Mouse (Mus musculus) heart, embryonic 14.5 days (tissue): Measurements from ENCODE around the gene Hist1h2ab. TPM values are rescaled to one million over a fixed set of nuclear protein-coding genes. Genes with fewer than 3 reads are reported as not detected.

Source experiments
- ATAC-seq: fragments of 200-750 bp; cut with Nextera tagmentation; 2 replicates; pipeline ENCODE4 v1.8.0; 2017; ENCODE audit warnings: low read depth, moderate TSS enrichment; ENCODE audit not compliant: insufficient number of reproducible peaks, insufficient read depth, low FRiP score
- H3K27ac ChIP-seq, 2 experiments: fragments of 200-500 bp in 1 of 2; fragments of 300-500 bp in 1 of 2; sonication (generic) in 1 of 2; replicated peaks in 1 of 2; 2 replicates each; pipeline ENCODE4 v1.5.1; 2012 to 2014; ENCODE audit warnings: low read depth in 2 of 2, low read length in 2 of 2, control low read depth in 1 of 2, mild to moderate bottlenecking in 1 of 2, mixed read lengths in 1 of 2; ENCODE audit not compliant: control insufficient read depth in 1 of 2, insufficient read depth in 1 of 2
- H3K27me3 ChIP-seq: fragments of 300-500 bp; sonication (generic); 2 replicates; pipeline ENCODE4 v1.6.1; 2014; ENCODE audit warnings: mild to moderate bottlenecking, low read length, control low read depth; ENCODE audit not compliant: control insufficient read depth, insufficient read depth
- H3K36me3 ChIP-seq: fragments of 300-500 bp; sonication (generic); 2 replicates; pipeline ENCODE4 v1.6.1; 2014; ENCODE audit warnings: mild to moderate bottlenecking, control low read depth, low read length, mixed read lengths; ENCODE audit not compliant: control insufficient read depth, insufficient read depth
- H3K4me1 ChIP-seq, 2 experiments: fragments of 200-500 bp in 1 of 2; fragments of 300-500 bp in 1 of 2; sonication (generic) in 1 of 2; 2 replicates each; pipeline ENCODE4 v1.6.1; 2012 to 2014; ENCODE audit warnings: low read length in 2 of 2, control low read depth in 1 of 2, mixed read lengths in 1 of 2; ENCODE audit not compliant: control insufficient read depth in 2 of 2, insufficient read depth in 2 of 2
- H3K4me2 ChIP-seq: fragments of 300-500 bp; sonication (generic); 2 replicates; pipeline ENCODE4 v1.6.1; 2014; ENCODE audit warnings: mild to moderate bottlenecking, low read length
- H3K4me3 ChIP-seq, 2 experiments: fragments of 200-500 bp in 1 of 2; fragments of 300-500 bp in 1 of 2; sonication (generic) in 1 of 2; 2 replicates each; pipeline ENCODE4 v1.5.1; 2012 to 2014; ENCODE audit warnings: low read length in 2 of 2, mild to moderate bottlenecking in 2 of 2, control low read depth in 1 of 2, low read depth in 1 of 2, moderate library complexity in 1 of 2; ENCODE audit not compliant: control insufficient read depth in 1 of 2, insufficient read depth in 1 of 2
- H3K9ac ChIP-seq: fragments of 300-500 bp; sonication (generic); 2 replicates; pipeline ENCODE4 v1.6.1; 2014; ENCODE audit warnings: mild to moderate bottlenecking, low read length
- H3K9me3 ChIP-seq: fragments of 300-500 bp; sonication (generic); 2 replicates; pipeline ENCODE4 v1.6.1; 2016; ENCODE audit warnings: low read length, control low read depth; ENCODE audit not compliant: control insufficient read depth
- WGBS: fragments of 180-500 bp; shearing (Covaris S2); extraction: QIAGEN DNeasy Blood & Tissue Kit; methylation state at CpG from one replicate; pipeline ENCODE4 v1.1.7; 2014; 5-methylcytosine and 5-hydroxymethylcytosine counted together
- polyA plus RNA-seq: library from polyadenylated mRNA; unstranded; fragments of >200 nt; fragmentation: Nextera tagmentation; extraction: Ambion mirVana; gene quantifications from 2 replicates; pipeline ENCODE4 v1.2.1, GENCODE M21; 2014

The Hist1h2ab gene
- polyA plus RNA-seq, 1 experiment from 2014 or later, result 14.5 TPM

DNA sequence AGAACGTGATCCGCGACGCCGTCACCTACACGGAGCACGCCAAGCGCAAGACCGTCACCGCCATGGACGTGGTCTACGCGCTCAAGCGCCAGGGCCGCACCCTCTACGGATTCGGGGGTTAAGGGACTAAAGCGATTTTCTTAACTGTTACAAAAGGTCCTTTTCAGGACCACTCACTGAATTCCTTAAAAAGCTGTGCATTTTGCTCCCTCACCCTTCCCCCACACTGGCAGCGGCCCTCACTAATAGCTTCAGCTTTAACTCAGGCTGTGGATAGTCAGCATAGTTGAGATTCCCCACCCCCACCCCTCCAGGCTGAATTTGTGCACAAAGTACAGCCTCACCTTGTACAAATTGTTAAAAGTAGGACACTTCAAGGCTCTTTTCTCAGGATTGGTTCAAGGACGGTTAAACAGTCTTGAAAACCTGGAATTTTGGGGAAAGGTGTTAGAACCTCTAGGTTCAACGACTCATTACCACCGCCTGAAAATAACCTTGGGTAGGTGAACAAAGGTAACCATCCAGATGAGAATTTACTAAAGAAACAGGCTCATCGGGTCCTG is 6.4 kb downstream of the Hist1h2ab start:
- no peak for ATAC-seq
- peak overlapping the region; percentile 67 for H3K9ac ChIP-seq
- peak overlapping the region; percentile 60 for H3K4me2 ChIP-seq
- H3K27me3 ChIP-seq, result no peaks in the 10 kb centered on the region
- H3K4me1 ChIP-seq, result peaks cover 0 to 14% of the 10 kb centered on the region in 2 experiments; a peak in 2 of 4 replicates
- WGBS, result 3% methylated on average over 16 of the region's 23 CpGs
- H3K4me3 ChIP-seq, result peak overlapping the region; percentile 22 to 50
- peak overlapping the region; percentile 61 to 86 for H3K27ac ChIP-seq
- no peaks in the 10 kb centered on the region for H3K9me3 ChIP-seq
- H3K36me3 ChIP-seq, result no peaks in the 10 kb centered on the region

DNA sequence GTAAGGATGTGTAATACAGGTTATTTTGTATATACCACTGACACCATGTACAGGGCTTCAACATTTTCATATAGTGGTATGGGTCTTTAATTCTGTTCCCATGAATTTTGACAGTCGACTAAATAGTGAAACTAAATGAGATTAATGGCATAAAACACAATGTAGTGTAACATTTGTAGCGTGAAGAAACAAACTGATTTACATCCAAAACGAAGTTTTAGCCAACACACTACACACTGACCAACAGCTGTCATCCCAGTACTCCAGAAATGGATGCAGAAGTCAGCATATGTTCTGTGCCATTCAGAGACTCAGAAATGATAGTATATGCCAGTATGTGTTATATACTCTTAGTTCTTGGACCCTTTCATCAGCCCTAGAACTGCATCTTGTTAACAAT is 7.0 kb downstream of the Hist1h2ab start:
- Histone ChIP-seq H3K4me3 (no peak overlapping the region), H3K27me3 (no peaks in the 10 kb centered on the region), H3K4me1 (peaks cover 0 to 14% of the 10 kb centered on the region in 2 experiments; a peak in 3 of 4 replicates), H3K36me3 (no peaks in the 10 kb centered on the region), H3K4me2 (peak overlapping the region; percentile 60), H3K9ac (no peak overlapping the region), H3K27ac (no peak overlapping the region), H3K9me3 (no peaks in the 10 kb centered on the region)
- WGBS, result 54% methylated on average over 3 of the region's 3 CpGs
- ATAC-seq, result no peak

DNA sequence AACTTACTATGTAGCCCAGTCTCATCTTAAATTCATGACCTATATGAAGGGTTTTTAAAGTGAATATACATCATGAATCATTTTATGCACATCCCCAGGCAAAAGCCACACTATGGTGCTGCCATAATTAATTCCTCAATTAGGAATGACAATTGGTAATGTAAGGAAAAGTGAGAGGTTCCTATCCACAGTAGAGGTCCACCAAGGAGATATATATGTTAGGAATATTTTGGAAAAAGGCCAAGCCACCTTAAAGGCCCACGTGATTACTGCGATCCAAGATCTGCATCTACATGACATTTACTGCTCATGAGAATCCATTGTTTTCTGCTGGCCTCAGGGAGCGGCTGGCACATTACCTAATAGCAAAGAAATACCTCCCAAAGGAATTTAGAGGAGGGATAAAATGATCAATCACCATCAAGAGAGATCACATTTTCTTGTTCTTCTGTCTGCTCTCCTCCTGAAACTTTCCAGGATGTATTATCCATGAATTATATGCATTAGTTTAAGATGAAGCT is 8.4 kb downstream of the Hist1h2ab start:
- H3K4me3 ChIP-seq, result no peak overlapping the region
- peaks cover 6 to 21% of the 10 kb centered on the region in 2 experiments for H3K4me1 ChIP-seq
- no peak for ATAC-seq
- WGBS, result 80% methylated on average over 3 of the region's 3 CpGs
- H3K36me3 ChIP-seq, result no peaks in the 10 kb centered on the region
- H3K27ac ChIP-seq, result no peak overlapping the region
- no peak overlapping the region for H3K9ac ChIP-seq
- H3K27me3 ChIP-seq, result no peaks in the 10 kb centered on the region
- no peak overlapping the region for H3K4me2 ChIP-seq
- H3K9me3 ChIP-seq, result no peaks in the 10 kb centered on the region

GRCm38 (mm10) chr13:23759916-23760239 is 9.0 kb downstream of the Hist1h2ab start:
- H3K36me3 ChIP-seq, result no peaks in the 10 kb centered on the region
- H3K27ac ChIP-seq, result peak overlapping the region; percentile 80 to 95; a peak in 3 of 4 replicates
- 79% methylated on average over 1 of the region's 1 CpGs for WGBS
- H3K4me3 ChIP-seq, result 0 out of 4 replicates have a peak overlapping the region, but pooled peaks of 1 of the 2 experiments have one; percentile 43
- H3K27me3 ChIP-seq, result no peaks in the 10 kb centered on the region
- peaks cover 8 to 26% of the 10 kb centered on the region in 2 experiments for H3K4me1 ChIP-seq
- peak overlapping the region; percentile 70; the same call in 1 of the 2 replicates for H3K9ac ChIP-seq
- H3K4me2 ChIP-seq, result peak overlapping the region; percentile 90
- H3K9me3 ChIP-seq, result no peaks in the 10 kb centered on the region
- no peak for ATAC-seq

DNA sequence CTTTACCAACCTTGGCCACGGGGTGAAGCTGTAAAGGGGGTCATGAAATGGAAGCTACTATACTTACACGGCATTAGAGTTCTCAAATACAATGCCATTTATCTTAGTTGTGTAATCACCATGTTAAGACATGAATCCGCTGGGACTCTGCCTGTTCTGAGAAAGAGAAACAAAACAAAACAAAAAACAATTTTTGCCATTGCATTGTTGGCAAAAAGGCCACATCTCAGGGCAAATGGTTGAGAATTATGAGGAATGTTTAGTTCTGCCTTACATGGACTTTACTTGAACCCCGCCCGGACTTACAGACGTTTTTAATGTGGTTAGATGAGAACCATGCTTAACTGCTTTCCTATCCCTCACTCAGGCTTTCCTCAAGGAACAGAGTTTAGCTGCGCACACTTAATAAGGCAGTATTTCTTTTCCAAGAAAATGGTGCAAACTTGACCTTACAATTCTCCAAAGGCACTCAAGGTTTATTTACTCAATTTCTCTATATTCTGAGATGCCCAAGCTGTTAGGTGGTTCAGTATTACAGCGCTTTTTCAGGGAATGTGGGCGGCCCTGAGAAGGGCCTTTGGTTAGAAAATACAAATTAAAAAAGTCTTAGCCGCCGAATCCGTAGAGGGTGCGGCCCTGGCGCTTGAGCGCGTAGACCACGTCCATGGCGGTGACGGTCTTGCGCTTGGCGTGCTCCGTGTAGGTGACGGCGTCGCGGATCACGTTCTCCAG is 9.5 kb downstream of the Hist1h2ab start:
- H3K36me3 ChIP-seq, result no peaks in the 10 kb centered on the region
- no peaks in the 10 kb centered on the region for H3K27me3 ChIP-seq
- no peaks in the 10 kb centered on the region for H3K9me3 ChIP-seq
- H3K4me2 ChIP-seq, result peak overlapping the region; percentile 90
- 0 out of 2 replicates have a peak, but pooled peaks have one; percentile 0 for ATAC-seq
- H3K4me3 ChIP-seq, result peak overlapping the region; percentile 43 to 47
- 2% methylated on average over 17 of the region's 27 CpGs for WGBS
- H3K4me1 ChIP-seq, result peaks cover 8 to 26% of the 10 kb centered on the region in 2 experiments
- peak overlapping the region; percentile 80 to 95 for H3K27ac ChIP-seq
- peak overlapping the region; percentile 70 for H3K9ac ChIP-seq

GRCm38 (mm10) chr13:23760972-23761864 is 10.3 kb downstream of the Hist1h2ab start, which contains the start of gene Hist1h4a:
Gene Hist1h4a (minus strand): TSS chr13:23761230.
- Histone ChIP-seq H3K9me3 (no peaks in the 10 kb centered on the region), H3K36me3 (no peaks in the 10 kb centered on the region), H3K27ac (peak within 1 kb of the TSS; percentile 95), H3K4me3 (peak within 1 kb of the TSS; percentile 43 to 55), H3K4me1 (peaks cover 8 to 26% of the 10 kb centered on the region in 2 experiments), H3K4me2 (peak within 1 kb of the TSS; percentile 90), H3K27me3 (no peaks in the 10 kb centered on the region), H3K9ac (peak within 1 kb of the TSS; percentile 77)
- WGBS, result under 1% methylated on average over 61 of the region's 72 CpGs
- peak; percentile 86 for ATAC-seq
